Mouse (Mus musculus): ENCODE results near the gene Flrt1.

- no peak for TF ChIP-seq EP300 (IDR thresholded peaks at IDR 0.05; ENCODE audit: low read length)
- no peak for TF ChIP-seq CTCF (conservative IDR thresholded peaks at IDR 0.05 in 1 of 2, IDR thresholded peaks at IDR 0.05 in 1 of 2; ENCODE audit: low read depth in 2 of 2, low read length in 2 of 2)
- no peak for TF ChIP-seq USF1 (IDR thresholded peaks at IDR 0.05; ENCODE audit: low read depth, low read length)
- no peak for TF ChIP-seq UBTF (IDR thresholded peaks at IDR 0.05; ENCODE audit: low read depth, low read length)
- TF ChIP-seq POLR2A (IDR thresholded peaks at IDR 0.05; ENCODE audit: low read depth, low read length): no peak
- no peak for TF ChIP-seq ZMIZ1 (IDR thresholded peaks at IDR 0.05; ENCODE audit: low read depth, low read length)
- TF ChIP-seq ELF1 (IDR thresholded peaks at IDR 0.05; ENCODE audit: low read depth, low read length): no peak
- TF ChIP-seq SMC3 (IDR thresholded peaks at IDR 0.05; ENCODE audit: low read depth, low read length): no peak
Measured at GRCm38 (mm10) chr19:7113574-7113973, 8.0 kb upstream of the Flrt1 start.

Measured in CH12.LX (cell line).